ENCODE assay signal across 8 mouse cellular contexts in genomic region chr10:76346043-76346491, GRCm38 (mm10). TPM values are rescaled to one million over a fixed set of nuclear protein-coding genes. Genes with fewer than 3 reads are reported as not detected.
DNase-seq lines count a peak whose midpoint lies in the region; ATAC-seq and TF ChIP-seq lines count a peak whose summit lies in the region.

No protein-coding gene starts in this region.

- no peaks in the 10 kb centered on the region for H3K9me3 ChIP-seq in forebrain, embryonic 15.5 days

- WGBS in forebrain, embryonic 15.5 days = 25% methylated on average over 8 of the region's 8 CpGs
- 4% methylated on average over 8 of the region's 8 CpGs for WGBS in lung, adult 2 months

- TF ChIP-seq POLR2A in lung, adult 2 months (IDR thresholded peaks at IDR 0.05; ENCODE audit: borderline replicate concordance, extremely low read depth, low read depth, low read length) = no peak

- H3K4me3 ChIP-seq in forebrain, embryonic 15.5 days = peak overlapping the region; percentile 77
- no peak overlapping the region for H3K4me3 ChIP-seq in lung, adult 2 months (replicated peaks; ENCODE audit: extremely low read depth, low read depth, low read length)

- peak overlapping the region; percentile 69 for H3K4me2 ChIP-seq in forebrain, embryonic 15.5 days (replicated peaks)

- no peaks in the 10 kb centered on the region for H3K27me3 ChIP-seq in forebrain, embryonic 15.5 days

- H3K36me3 ChIP-seq in forebrain, embryonic 15.5 days = peaks cover 11% of the 10 kb centered on the region

- H3K4me1 ChIP-seq in forebrain, embryonic 15.5 days = peaks cover 26% of the 10 kb centered on the region
- H3K4me1 ChIP-seq in lung, adult 2 months (ENCODE audit: control insufficient read depth, insufficient read depth, low read length) = peaks cover 3% of the 10 kb centered on the region

- ATAC-seq in forebrain, embryonic 15.5 days (replicated peaks) = no peak

- peak; percentile 41 for DNase-seq in adrenal gland, postnatal 14 days
- DNase-seq in adrenal gland, postnatal 25 days = no peak
- peak; percentile 42 for DNase-seq in R1 (ENCODE audit: low read depth, low spot score)
- peak; percentile 33 for DNase-seq in kidney, adult 11 months
- peak; percentile 17 for DNase-seq in lung, adult 2 months
- peak; percentile 16 to 40 for DNase-seq in spleen, postnatal 10 days (ENCODE audit: low spot score in 2 of 2)
- DNase-seq in right cerebral cortex, adult 18-20 months = no peak

- peak overlapping the region; percentile 81; the same call in 1 of the 2 replicates for H3K9ac ChIP-seq in forebrain, embryonic 15.5 days (replicated peaks)

- TF ChIP-seq CTCF in lung, adult 2 months (IDR thresholded peaks at IDR 0.05; ENCODE audit: insufficient read depth, low read length) = no peak

- no peak overlapping the region for H3K27ac ChIP-seq in forebrain, embryonic 15.5 days (replicated peaks)

RNA-seq across cellular contexts. Expression of gene Dip2a, which starts 1.0 kb away (rescaled TPM):
- 31.1 and 31.6 TPM in 2 replicates for total RNA-seq in adrenal gland, postnatal 14 days (2021)
- 28.5 and 33.2 TPM in 2 replicates for total RNA-seq in adrenal gland, postnatal 25 days (2021)
- 13.4 and 16.4 TPM in 2 replicates for polyA plus RNA-seq in forebrain, embryonic 15.5 days (2015; fragmentation: Nextera tagmentation; extraction: Ambion mirVana)
- 20.3 and 25.3 TPM in 2 replicates for polyA plus RNA-seq in lung, adult 2 months (2012; rRNA removed)

Comparison
In these comparisons a context has a peak if more than half of its experiments do, and no peak if none do; other contexts are left out.
1. DNase-seq: peak in adrenal gland, postnatal 14 days (single experiment), R1 (single experiment), kidney, adult 11 months (single experiment), lung, adult 2 months (single experiment) and spleen, postnatal 10 days (2 of 2); none in adrenal gland, postnatal 25 days (single experiment) and right cerebral cortex, adult 18-20 months (single experiment).